Mouse (Mus musculus): Measurements from ENCODE around the gene Stk11ip.

The Stk11ip gene

GRCm38 (mm10) chr1:75573715-75574114 is 52.4 kb downstream of the Stk11ip start:
- no peak for DNase-seq

- no peak for DNase-seq
Measured at GRCm38 (mm10) chr1:75574476-75575310, 53.4 kb downstream of the Stk11ip start.

GRCm38 (mm10) chr1:75581936-75582624 is 60.8 kb downstream of the Stk11ip start:
- no peak for DNase-seq

- DNase-seq, result no peak
Measured at GRCm38 (mm10) chr1:75582625-75582956, 61.3 kb downstream of the Stk11ip start.

- DNase-seq, result no peak
Measured at GRCm38 (mm10) chr1:75583034-75583433, 61.7 kb downstream of the Stk11ip start.

- no peak for DNase-seq
Measured at GRCm38 (mm10) chr1:75586791-75587190, 65.5 kb downstream of the Stk11ip start.

All from right cerebral cortex, postnatal 4 days (tissue).